Mouse (Mus musculus) small intestine, adult 2 months (tissue): ENCODE results near the gene Man2b2.

Experiments used
- CTCF ChIP-seq: fragments of 200-500 bp; IDR thresholded peaks from 2 replicates; pipeline ENCODE4 v1.5.1; 2012; ENCODE audit warnings: low read depth, mild to moderate bottlenecking, control low read depth, inconsistent platforms, low read length, moderate library complexity, mixed read lengths; ENCODE audit not compliant: insufficient replicate concordance, insufficient read length; ENCODE audit errors: extremely low read depth
- POLR2A ChIP-seq: fragments of 200-500 bp; IDR thresholded peaks from 2 replicates; pipeline ENCODE4 v1.6.1; 2012; ENCODE audit warnings: low read depth, mild to moderate bottlenecking, control low read depth, inconsistent platforms, low read length, moderate library complexity

GRCm38 (mm10) chr5:36869578-36870236 lies 39.3 kb upstream of the Man2b2 start:
- TF ChIP-seq CTCF (no peak), POLR2A (no peak)
